Mouse (Mus musculus) forebrain, embryonic 10.5 days (tissue): ENCODE data around the gene Rufy3. TPM values are rescaled to one million over a fixed set of nuclear protein-coding genes. Genes with fewer than 3 reads are reported as not detected.
"Not testable (repeated sequence)": the region's sequence is repeated elsewhere in the genome, so short reads cannot be mapped to it uniquely, and the experiment has no call there.

Source experiments
- DNase-seq: peaks from one replicate; pipeline ENCODE4 v3.0.0-alpha.2; 2017; ENCODE audit warnings: low spot score; ENCODE audit errors: extremely low spot score
- H3K27ac ChIP-seq: fragments of 300-500 bp; sonication (generic); 2 replicates; pipeline ENCODE4 v1.5.1; 2016; ENCODE audit warnings: mild to moderate bottlenecking
- H3K27me3 ChIP-seq: fragments of 300-500 bp; sonication (generic); 2 replicates; pipeline ENCODE4 v1.6.1; 2016; ENCODE audit warnings: mild to moderate bottlenecking; ENCODE audit not compliant: poor library complexity, severe bottlenecking
- H3K36me3 ChIP-seq: fragments of 300-500 bp; sonication (generic); replicated peaks from 2 replicates; pipeline ENCODE4 v1.6.1; 2016; ENCODE audit warnings: mild to moderate bottlenecking, moderate library complexity
- H3K4me1 ChIP-seq: fragments of 300-500 bp; sonication (generic); 2 replicates; pipeline ENCODE4 v1.6.1; 2016
- H3K4me3 ChIP-seq: fragments of 300-500 bp; sonication (generic); 2 replicates; pipeline ENCODE4 v1.5.1; 2016; ENCODE audit warnings: mild to moderate bottlenecking, moderate library complexity
- H3K9me3 ChIP-seq: fragments of 300-500 bp; sonication (generic); 2 replicates; pipeline ENCODE4 v1.6.1; 2016; ENCODE audit warnings: mild to moderate bottlenecking, moderate library complexity
- WGBS: fragments of 180-500 bp; shearing (Covaris S2); methylation state at CpG from one replicate; pipeline ENCODE4 v1.1.7; 2016; 5-methylcytosine and 5-hydroxymethylcytosine counted together
- polyA plus RNA-seq: library from polyadenylated mRNA; unstranded; fragments of >200 nt; fragmentation: Nextera tagmentation; extraction: Ambion mirVana; gene quantifications from 2 replicates; pipeline ENCODE4 v1.2.1, GENCODE M21; 2016

Rufy3 gene
- 29.6 and 33.9 TPM in 2 replicates for polyA plus RNA-seq

DNA sequence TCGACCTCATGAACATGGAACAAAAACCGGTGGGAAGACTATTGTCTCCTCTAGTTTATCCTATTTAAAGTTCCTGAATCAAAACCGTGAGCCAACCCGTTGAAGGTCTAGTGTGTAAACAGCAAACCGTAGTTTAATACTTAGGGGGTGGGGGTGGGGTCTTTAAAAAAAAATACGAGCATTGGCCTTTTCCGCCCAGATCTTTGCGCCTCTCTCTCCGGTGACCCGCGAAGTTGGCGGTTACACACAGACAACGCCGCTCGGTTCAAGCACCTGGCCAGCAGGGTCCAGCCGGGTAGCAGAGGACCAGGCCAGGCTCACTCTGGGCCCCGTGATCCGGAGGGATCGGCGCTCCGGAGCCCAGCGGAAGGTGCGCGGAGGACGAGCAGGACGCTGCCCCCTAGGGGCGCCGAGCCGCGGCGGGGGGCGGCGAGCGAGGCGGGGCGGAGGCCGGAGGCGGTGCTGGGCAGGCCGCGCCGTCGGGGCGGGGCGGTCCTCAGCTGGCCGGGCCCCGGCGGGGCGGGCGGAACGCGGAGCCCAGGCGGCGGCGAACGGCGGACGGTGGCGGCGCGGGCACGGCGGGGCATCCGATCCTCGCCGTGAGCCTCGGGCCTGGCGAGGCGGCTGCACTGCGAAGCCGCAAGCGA, at the start of gene Rufy3:
Gene Rufy3, plus strand, starts transcription at position 540 of the 647 bp plus-strand sequence.
- H3K4me3 ChIP-seq: peak within 1 kb of the TSS; percentile 94
- WGBS: 1% methylated on average over 71 of the region's 71 CpGs

DNA sequence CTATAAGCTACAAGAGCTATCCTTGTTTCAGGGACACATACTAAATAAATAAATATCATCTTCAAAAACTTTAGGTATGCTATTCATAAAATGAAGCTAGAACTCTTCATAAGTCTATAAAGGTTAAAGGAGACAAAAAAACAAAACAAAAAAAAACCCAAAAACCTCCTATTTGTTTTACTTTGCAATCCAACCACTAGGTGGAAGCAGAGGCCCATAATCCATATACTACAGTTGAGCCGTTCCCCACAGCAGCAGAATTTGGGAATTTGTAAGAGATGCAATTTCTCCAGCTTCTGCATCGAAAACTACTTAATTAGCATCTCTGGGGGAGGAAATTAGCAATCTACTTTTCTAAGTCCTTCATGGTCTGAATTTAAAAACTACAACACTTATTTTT, 45.6 kb upstream of the Rufy3 start:
- no peaks in the 10 kb centered on the region for H3K36me3 ChIP-seq
- H3K4me3 ChIP-seq: no peak overlapping the region
- WGBS: 22% methylated on average over 2 of the region's 2 CpGs
- no peak for DNase-seq
- H3K9me3 ChIP-seq: no peaks in the 10 kb centered on the region
- H3K27ac ChIP-seq: no peak overlapping the region
- no peaks in the 10 kb centered on the region for H3K4me1 ChIP-seq
- H3K27me3 ChIP-seq: no peaks in the 10 kb centered on the region

More for the DNA sequence above, at the start of gene Rufy3:
- H3K36me3 ChIP-seq: peaks cover 10% of the 10 kb centered on the region
- H3K9me3 ChIP-seq: no peaks in the 10 kb centered on the region
- DNase-seq: peak; percentile 76
- no peaks in the 10 kb centered on the region for H3K27me3 ChIP-seq
- H3K27ac ChIP-seq: peak within 1 kb of the TSS; percentile 95
- H3K4me1 ChIP-seq: peaks cover 18% of the 10 kb centered on the region

DNA sequence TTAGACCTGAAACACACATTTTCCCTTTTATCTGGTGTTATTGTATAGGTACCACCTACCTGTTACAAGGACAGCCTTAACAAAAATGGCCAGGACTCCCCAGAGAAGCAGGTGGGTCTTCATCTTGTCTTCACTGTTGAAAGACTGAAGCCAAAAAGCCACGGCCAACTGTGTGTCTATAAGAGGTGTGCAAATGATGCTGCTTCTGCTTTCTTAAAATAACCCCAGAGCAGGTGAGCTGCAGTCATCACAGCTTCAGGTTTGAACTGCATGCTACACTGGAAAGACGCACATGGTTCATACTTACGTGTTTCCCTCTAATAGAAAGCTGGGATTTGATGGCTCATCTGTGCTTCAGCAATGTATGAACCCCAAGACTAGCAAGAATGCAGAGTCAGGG, 37.2 kb upstream of the Rufy3 start, which contains the start of gene Jchain:
Gene Jchain, minus strand, starts transcription at position 235 of the 400 bp plus-strand sequence.
- Histone ChIP-seq H3K4me1 (no peaks in the 10 kb centered on the region), H3K27me3 (no peaks in the 10 kb centered on the region), H3K36me3 (no peaks in the 10 kb centered on the region), H3K9me3 (no peaks in the 10 kb centered on the region), H3K27ac (no peak within 1 kb of the TSS), H3K4me3 (no peak within 1 kb of the TSS)
- WGBS: 89% methylated on average over 3 of the region's 3 CpGs
- DNase-seq: no peak

DNA sequence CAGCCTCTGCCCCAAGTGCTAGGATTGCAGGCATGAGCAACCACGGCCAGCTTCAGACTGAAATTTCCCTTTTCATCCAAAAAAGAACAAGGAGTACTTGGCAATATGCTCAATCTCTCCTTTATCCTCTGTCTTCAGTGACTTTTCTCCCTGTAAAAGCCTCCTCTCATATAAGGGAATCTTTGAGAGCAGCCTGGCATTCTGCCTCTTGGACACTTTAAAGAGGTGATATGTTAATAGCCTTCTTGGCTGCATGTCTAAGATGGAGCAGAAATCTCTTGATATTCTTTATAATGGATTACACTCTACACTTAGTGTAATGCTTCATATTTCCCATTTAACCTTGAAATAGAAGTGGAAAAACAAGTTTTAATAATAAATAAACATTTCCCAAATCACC, 33.9 kb upstream of the Rufy3 start:
- Histone ChIP-seq H3K36me3 (no peaks in the 10 kb centered on the region), H3K27ac (no peak overlapping the region), H3K4me1 (no peaks in the 10 kb centered on the region), H3K4me3 (no peak overlapping the region), H3K9me3 (no peaks in the 10 kb centered on the region), H3K27me3 (no peaks in the 10 kb centered on the region)
- WGBS: 73% methylated on average over 1 of the region's 1 CpGs
- DNase-seq: no peak

DNA sequence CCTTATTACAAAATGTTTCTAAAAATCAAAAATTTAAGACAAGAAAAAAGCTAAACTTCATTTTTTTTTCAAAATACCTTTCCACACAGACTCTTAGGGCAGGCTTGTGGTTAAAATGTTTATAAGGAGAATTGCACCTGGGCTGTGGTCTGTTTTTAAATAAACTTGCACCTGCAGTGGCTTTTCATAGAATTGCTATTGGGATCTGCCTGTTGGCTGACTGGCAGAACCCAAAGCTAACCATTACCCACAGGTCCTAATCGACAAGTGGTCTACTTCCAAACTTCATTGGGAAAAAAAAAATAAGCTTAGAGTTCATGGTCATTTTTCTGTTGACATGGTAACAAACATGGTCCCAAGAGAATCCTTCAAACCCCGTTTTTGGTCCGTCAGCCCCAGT, 30.1 kb upstream of the Rufy3 start:
- Histone ChIP-seq H3K36me3 (no peaks in the 10 kb centered on the region), H3K27me3 (no peaks in the 10 kb centered on the region), H3K27ac (no peak overlapping the region), H3K9me3 (no peaks in the 10 kb centered on the region), H3K4me3 (no peak overlapping the region), H3K4me1 (peaks cover 7% of the 10 kb centered on the region)
- WGBS: 82% methylated on average over 3 of the region's 3 CpGs
- DNase-seq: no peak

DNA sequence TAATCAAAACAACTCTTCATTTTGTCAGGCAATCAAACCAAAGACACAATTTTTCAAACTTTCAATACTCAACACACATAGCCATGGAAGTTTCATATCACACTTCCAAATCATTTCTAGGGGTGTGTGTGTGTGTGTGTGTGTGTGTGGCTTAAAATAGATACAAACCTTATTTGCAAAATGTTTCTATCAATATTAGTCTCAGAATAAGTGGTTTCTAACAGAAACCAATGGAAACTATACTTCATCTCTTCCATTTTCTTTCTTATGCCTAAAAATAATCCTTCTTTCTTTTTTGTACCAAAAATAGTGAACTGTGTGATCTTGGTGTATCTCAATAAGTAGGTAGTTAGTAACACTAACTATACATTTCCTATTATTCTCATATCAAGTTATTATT, 24.0 kb upstream of the Rufy3 start:
- Histone ChIP-seq H3K9me3 (no peaks in the 10 kb centered on the region), H3K36me3 (no peaks in the 10 kb centered on the region), H3K27ac (no peak overlapping the region), H3K27me3 (no peaks in the 10 kb centered on the region), H3K4me1 (peaks cover 7% of the 10 kb centered on the region), H3K4me3 (no peak overlapping the region)
- no peak for DNase-seq

DNA sequence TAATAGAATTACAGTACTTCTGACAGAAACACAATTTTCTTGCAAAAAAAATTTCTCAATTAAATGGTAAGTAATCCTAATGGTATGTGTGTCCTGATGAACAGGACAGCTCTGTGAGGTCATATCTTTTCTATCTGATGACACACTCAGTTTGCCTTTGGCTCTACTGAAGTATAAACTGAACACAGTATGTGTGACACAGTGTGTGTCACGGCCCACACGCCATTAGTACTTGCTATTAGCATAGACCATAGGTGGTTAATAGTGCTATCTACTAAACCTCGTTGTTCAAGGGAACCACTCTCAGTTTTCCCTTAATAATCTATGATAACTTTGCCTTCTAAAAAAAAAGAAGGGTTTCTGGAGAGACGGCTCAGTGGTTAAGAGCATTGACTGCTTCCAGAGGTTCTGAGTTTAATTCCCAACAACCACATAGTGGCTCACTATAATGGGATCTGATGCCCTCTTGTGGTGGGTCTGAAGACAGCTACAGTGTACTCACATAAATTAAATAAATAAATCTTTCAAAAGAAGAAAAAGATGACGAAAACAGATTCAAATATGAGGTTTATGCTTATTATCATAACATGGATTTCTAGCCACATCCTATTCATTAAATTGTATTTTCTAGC, 22.1 kb upstream of the Rufy3 start:
- Histone ChIP-seq H3K9me3 (no peaks in the 10 kb centered on the region), H3K36me3 (no peaks in the 10 kb centered on the region), H3K27me3 (no peaks in the 10 kb centered on the region), H3K4me1 (peaks cover 2% of the 10 kb centered on the region), H3K4me3 (no peak overlapping the region), H3K27ac (no peak overlapping the region)
- 65% methylated on average over 5 of the region's 5 CpGs for WGBS
- no peak for DNase-seq

DNA sequence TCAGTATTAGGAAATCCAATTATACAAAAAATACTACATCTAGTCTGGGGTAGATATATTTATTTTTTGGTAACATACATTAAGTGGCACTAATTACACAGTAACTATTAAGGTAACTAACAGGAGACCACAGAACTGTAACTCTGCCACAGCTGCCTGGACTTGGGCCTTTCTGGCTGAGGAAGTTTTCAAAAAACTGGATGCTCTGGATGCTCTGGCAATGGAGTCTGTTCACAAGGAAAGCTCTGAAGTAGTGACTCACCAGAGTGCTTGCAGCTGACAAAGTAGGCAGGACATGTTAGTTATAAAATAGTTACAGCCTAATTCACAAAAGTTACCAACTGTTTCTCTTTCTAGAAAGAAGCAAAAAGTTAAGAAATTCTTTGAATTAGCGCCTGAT, 20.4 kb upstream of the Rufy3 start:
- 90% methylated on average over 1 of the region's 1 CpGs for WGBS
- H3K36me3 ChIP-seq, H3K4me1 ChIP-seq, H3K27me3 ChIP-seq, H3K27ac ChIP-seq, H3K9me3 ChIP-seq, H3K4me3 ChIP-seq, DNase-seq: not testable (repeated sequence)

DNA sequence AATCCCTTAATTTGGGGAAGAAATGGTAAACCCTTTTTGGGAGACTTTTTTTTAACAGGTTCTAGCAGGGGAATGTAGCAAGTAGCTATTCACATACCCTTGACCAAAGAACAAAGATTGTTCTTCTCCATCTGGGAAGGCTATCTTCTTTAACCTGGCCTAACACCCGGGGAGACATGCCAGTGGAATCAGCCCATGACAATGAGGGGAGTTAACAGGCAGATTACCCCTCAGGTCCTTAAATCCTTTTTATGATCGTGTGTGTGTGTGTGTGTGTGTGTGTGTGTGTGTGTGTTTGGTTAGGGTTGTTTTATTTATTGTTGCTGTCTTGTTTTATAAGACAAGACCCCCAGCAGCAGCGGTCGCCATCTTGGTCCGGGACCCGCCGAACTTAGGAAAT, 19.3 kb upstream of the Rufy3 start:
- Histone ChIP-seq H3K9me3 (no peaks in the 10 kb centered on the region), H3K27me3 (no peaks in the 10 kb centered on the region), H3K4me3 (no peak overlapping the region), H3K36me3 (no peaks in the 10 kb centered on the region), H3K27ac (no peak overlapping the region), H3K4me1 (no peaks in the 10 kb centered on the region)
- DNase-seq: no peak
- 89% methylated on average over 7 of the region's 7 CpGs for WGBS

DNA sequence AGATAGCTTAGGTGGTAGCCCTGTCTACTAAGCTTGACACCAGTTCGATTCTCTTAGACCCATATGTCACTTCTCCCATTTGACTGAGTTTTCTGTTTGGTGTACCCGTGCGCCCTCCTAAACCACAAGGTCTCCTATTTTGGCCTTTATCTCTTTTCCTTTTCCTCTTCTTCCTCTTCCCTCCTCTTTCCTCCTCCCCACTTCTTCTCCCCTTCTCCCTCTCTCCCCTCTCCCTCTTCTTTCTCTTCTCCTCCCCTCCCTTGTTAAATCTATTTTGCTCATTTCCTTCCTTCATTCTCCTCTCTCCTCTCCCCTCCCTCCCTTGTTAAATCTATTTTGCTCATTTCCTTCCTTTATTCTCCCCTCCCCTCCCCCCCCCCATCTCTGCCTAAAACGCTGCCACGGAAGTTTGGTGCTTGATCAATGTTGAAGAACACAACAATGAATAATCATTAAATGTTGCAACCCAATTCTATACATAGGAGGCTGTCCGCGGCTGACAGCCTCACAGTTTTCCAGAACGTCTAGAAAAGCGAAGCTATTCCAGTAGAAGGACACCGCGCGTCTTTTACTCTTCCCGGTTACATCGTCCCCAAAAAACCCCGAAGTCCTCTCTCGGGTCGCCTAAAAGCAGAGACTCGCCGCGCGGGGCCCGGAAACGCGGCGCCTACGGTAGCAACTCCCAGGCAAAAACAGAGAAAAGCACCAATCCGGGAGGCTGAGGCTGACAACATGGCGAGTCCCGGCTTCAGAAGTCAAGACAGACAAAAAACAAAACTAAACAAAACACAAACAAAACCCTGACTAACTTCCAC, 11.4 kb upstream of the Rufy3 start:
- no peaks in the 10 kb centered on the region for H3K27me3 ChIP-seq

DNA sequence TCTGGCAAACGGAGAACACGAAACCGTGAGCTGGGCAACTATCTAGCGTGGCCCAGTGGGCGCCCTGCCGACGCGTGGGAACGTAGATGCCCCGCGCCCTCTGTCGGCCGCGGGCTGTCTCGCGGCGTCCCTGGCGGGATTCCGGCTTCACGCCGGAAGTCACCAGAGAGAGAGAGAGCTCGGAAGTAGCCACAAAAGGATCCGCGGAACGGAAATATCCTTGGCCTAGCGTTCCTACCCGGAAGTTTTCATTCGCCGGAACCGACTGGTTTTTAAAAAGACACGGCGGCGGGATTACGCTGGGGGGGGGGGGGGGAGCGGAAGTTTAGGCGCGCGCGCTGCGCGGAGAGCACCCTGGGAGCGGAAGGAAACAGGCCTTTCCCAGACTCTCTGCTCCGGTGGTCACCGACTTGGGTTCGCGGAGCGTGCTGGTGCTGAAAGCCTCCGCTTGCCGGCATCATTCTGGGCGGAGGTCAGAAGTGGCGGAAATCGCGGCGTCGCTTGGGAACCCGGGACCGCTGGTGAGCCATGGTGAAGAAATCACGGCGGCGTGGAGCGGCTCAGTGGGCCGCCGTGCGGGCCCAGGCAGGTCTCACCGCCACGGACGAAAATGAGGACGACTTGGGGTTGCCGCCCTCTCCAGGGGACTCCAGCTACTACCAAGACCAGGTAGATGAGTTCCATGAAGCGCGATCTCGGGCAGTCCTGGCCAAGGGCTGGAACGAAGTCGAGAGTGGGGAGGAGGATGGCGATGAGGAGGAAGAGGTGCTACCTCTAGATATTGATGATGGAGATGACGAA, 10.6 kb upstream of the Rufy3 start, which contains the start of gene Utp3:
Gene Utp3, plus strand, starts transcription at position 377 of the 801 bp plus-strand sequence.
- WGBS: under 1% methylated on average over 76 of the region's 76 CpGs
- DNase-seq: peak; percentile 95
- no peaks in the 10 kb centered on the region for H3K9me3 ChIP-seq
- peaks cover 26% of the 10 kb centered on the region for H3K4me1 ChIP-seq
- H3K27ac ChIP-seq: peak within 1 kb of the TSS; percentile 95
- peak within 1 kb of the TSS; percentile 89 for H3K4me3 ChIP-seq
- no peaks in the 10 kb centered on the region for H3K27me3 ChIP-seq
- peaks cover 28% of the 10 kb centered on the region for H3K36me3 ChIP-seq

More for the DNA sequence above, 11.4 kb upstream of the Rufy3 start:
- no peaks in the 10 kb centered on the region for H3K9me3 ChIP-seq
- H3K4me1 ChIP-seq: peaks cover 26% of the 10 kb centered on the region
- peak overlapping the region; percentile 89 for H3K4me3 ChIP-seq
- peak overlapping the region; percentile 95 for H3K27ac ChIP-seq
- H3K36me3 ChIP-seq: peaks cover 28% of the 10 kb centered on the region
- 9% methylated on average over 29 of the region's 29 CpGs for WGBS
- DNase-seq: no peak

DNA sequence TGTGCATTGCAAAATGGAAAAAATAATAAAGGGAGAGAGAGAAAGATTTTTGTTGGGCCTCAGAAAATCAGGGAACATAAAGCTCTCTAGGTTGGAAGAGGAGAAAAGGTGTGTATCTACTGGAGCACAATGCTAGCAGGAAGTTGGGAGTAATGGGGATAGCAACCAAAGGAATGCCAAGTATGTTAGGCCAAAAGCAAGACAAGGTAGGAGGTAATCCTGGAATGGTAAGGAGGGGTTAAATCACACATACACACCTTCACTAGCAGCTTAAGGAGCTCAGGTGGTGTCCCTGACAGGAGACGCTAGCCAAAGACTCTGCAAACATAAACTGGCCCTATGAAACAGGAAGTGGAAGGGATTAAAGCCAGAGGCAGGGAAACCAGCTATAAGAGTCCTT, 5.8 kb upstream of the Rufy3 start:
- no peak for DNase-seq
- H3K9me3 ChIP-seq: no peaks in the 10 kb centered on the region
- WGBS: 51% methylated on average over 1 of the region's 1 CpGs

More for the DNA sequence above, 5.8 kb upstream of the Rufy3 start:
- Histone ChIP-seq H3K36me3 (peaks cover 28% of the 10 kb centered on the region), H3K4me3 (no peak overlapping the region), H3K27ac (no peak overlapping the region), H3K4me1 (peaks cover 25% of the 10 kb centered on the region), H3K27me3 (no peaks in the 10 kb centered on the region)
